Mouse (Mus musculus) stomach, embryonic 14.5 days (tissue): ENCODE results near the gene Nfasc. TPM values are rescaled to one million over a fixed set of nuclear protein-coding genes. Genes with fewer than 3 reads are reported as not detected.

Source experiments
- ATAC-seq: fragments of 200-750 bp; cut with Nextera tagmentation; 2 replicates; pipeline ENCODE4 v1.8.0; 2017; ENCODE audit warnings: low read depth, moderate TSS enrichment; ENCODE audit not compliant: insufficient number of reproducible peaks, insufficient read depth, low FRiP score
- H3K27ac ChIP-seq: fragments of 300-500 bp; sonication (generic); 2 replicates; pipeline ENCODE4 v1.5.1; 2014; ENCODE audit warnings: mild to moderate bottlenecking, low read length, moderate library complexity, mixed read lengths
- H3K27me3 ChIP-seq: fragments of 300-500 bp; sonication (generic); 2 replicates; pipeline ENCODE4 v1.6.1; 2014; ENCODE audit warnings: low read length, control low read depth, mixed read lengths; ENCODE audit not compliant: control insufficient read depth, insufficient read depth
- H3K36me3 ChIP-seq: fragments of 300-500 bp; sonication (generic); 2 replicates; pipeline ENCODE4 v1.6.1; 2014; ENCODE audit warnings: mild to moderate bottlenecking, control low read depth, low read length, moderate library complexity, mixed read lengths; ENCODE audit not compliant: control insufficient read depth, insufficient read depth
- H3K4me1 ChIP-seq: fragments of 300-500 bp; sonication (generic); 2 replicates; pipeline ENCODE4 v1.6.1; 2014; ENCODE audit warnings: low read length, control low read depth, mixed read lengths; ENCODE audit not compliant: control insufficient read depth, insufficient read depth
- H3K4me2 ChIP-seq: fragments of 300-500 bp; sonication (generic); replicated peaks from 2 replicates; pipeline ENCODE4 v1.6.1; 2014; ENCODE audit warnings: low read depth, low read length, control low read depth
- H3K4me3 ChIP-seq: fragments of 300-500 bp; sonication (generic); 2 replicates; pipeline ENCODE4 v1.5.1; 2014; ENCODE audit warnings: low read depth, low read length, control low read depth
- H3K9ac ChIP-seq: fragments of 300-500 bp; sonication (generic); replicated peaks from 2 replicates; pipeline ENCODE4 v1.6.1; 2014; ENCODE audit warnings: low read depth, mild to moderate bottlenecking, control low read depth, low read length, moderate library complexity, mixed read lengths
- H3K9me3 ChIP-seq: fragments of 300-500 bp; sonication (generic); 2 replicates; pipeline ENCODE4 v1.6.1; 2016; ENCODE audit warnings: low read depth, low read length, control low read depth; ENCODE audit not compliant: control insufficient read depth
- WGBS: fragments of 180-500 bp; shearing (Covaris S2); extraction: QIAGEN DNeasy Blood & Tissue Kit; methylation state at CpG from one replicate; pipeline ENCODE4 v1.1.7; 2014; 5-methylcytosine and 5-hydroxymethylcytosine counted together
- polyA plus RNA-seq: library from polyadenylated mRNA; unstranded; fragments of >200 nt; fragmentation: Nextera tagmentation; extraction: Ambion mirVana; gene quantifications from 2 replicates; pipeline ENCODE4 v1.2.1, GENCODE M21; 2014

The Nfasc gene
- polyA plus RNA-seq, 1 experiment from 2014 or later = 5.0 TPM

DNA sequence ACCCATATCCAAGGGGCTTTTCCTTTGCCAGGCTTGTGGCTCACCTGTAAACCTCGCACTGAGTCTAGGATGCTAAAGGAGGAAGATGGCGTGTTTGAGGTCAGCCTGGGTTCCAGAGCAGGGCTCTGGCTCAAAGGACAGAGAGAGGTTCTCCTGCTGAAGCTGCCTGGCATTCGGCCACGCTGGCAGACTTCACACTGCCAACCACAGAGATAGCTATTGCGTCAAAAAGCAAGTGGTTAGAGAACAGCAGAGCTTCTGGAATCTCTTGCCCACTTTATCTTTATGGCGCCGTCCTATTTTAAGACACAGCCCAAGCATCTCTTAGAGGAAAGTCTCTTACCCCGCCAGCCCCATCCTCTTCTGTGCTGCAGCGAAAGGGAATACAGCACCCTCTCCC, 4.7 kb upstream of the Nfasc start:
- WGBS = 89% methylated on average over 9 of the region's 9 CpGs
- no peak overlapping the region for H3K4me2 ChIP-seq
- no peaks in the 10 kb centered on the region for H3K4me1 ChIP-seq
- H3K27me3 ChIP-seq = no peaks in the 10 kb centered on the region
- no peak overlapping the region for H3K9ac ChIP-seq
- no peaks in the 10 kb centered on the region for H3K36me3 ChIP-seq
- H3K27ac ChIP-seq = no peak overlapping the region
- no peaks in the 10 kb centered on the region for H3K9me3 ChIP-seq
- ATAC-seq = no peak
- no peak overlapping the region for H3K4me3 ChIP-seq

DNA sequence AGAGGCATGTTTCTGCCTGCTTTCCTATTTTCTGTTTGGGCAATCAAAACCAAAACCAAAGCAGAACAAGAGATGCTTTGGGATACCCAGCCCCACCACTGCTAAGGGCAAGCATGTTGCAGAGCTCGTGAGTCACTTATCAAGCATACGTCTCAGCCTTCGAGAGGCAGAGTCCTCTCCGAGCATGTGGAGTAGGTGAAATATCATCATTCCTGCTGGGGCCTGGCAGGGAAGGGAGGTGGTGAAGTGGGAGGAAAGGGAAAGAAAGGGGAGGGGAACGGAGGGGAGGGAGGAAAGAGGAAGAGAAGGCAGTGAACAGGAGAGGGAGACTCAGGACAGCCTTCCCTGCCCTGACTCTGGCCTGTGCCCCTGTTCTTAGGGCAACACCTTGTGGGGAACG, 4.0 kb upstream of the Nfasc start:
- Histone ChIP-seq H3K4me3 (no peak overlapping the region), H3K4me2 (no peak overlapping the region), H3K4me1 (no peaks in the 10 kb centered on the region), H3K27ac (no peak overlapping the region), H3K9me3 (no peaks in the 10 kb centered on the region), H3K9ac (no peak overlapping the region), H3K36me3 (no peaks in the 10 kb centered on the region), H3K27me3 (0 out of 2 replicates have a peak, but pooled peaks cover 2% of the 10 kb centered on the region)
- WGBS = 63% methylated on average over 6 of the region's 6 CpGs
- ATAC-seq = no peak

DNA sequence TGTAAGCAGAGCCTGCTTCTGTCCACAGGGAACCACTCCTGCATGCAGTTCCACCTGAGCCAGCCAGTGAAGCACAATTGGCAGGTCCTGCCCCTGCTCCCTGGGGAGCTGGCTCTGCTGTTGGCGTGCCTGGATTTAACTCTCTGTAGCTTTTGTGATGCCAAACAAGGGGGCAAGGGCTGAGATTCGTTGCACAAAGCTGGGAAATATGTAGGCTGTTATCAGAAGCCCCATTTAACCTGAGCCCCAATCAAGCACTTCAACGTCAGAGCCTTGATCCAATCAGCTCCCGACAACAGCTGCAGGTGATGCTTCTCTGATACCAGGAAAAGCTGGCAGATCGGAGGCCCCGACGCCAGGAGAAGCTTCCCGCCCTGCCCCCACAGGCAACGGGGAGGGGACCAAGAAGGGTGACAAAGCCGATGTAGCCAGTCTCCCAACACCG, 2.5 kb downstream of the Nfasc start:
- no peak for ATAC-seq
- 3% methylated on average over 11 of the region's 11 CpGs for WGBS
- H3K4me1 ChIP-seq = no peaks in the 10 kb centered on the region
- H3K27ac ChIP-seq = no peak overlapping the region
- no peaks in the 10 kb centered on the region for H3K9me3 ChIP-seq
- no peak overlapping the region for H3K9ac ChIP-seq
- H3K4me3 ChIP-seq = no peak overlapping the region
- no peaks in the 10 kb centered on the region for H3K36me3 ChIP-seq
- peak overlapping the region; percentile 17; the same call in 1 of the 2 replicates for H3K4me2 ChIP-seq
- 0 out of 2 replicates have a peak, but pooled peaks cover 3% of the 10 kb centered on the region for H3K27me3 ChIP-seq

DNA sequence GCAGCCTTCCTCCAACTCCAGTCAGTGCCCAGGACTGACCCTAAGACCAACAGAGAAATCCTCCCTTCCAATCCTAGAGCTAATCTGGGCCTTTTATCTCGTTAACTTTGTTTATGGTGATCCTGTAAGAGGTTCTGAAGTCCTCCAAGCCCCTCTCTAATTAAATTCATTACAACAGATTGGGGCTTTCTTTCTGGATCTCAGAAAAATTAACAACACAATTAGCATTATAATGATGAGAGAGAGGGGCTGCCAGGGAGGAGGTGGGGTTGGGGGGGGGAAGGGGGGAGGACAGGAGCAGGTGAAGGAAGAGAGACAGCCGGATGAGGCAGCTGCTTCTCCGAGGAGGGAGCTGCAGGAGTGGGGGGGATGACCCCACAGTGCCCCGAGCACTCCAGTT, 5.4 kb downstream of the Nfasc start:
- no peak for ATAC-seq
- Histone ChIP-seq H3K36me3 (no peaks in the 10 kb centered on the region), H3K4me1 (no peaks in the 10 kb centered on the region), H3K4me2 (no peak overlapping the region), H3K27ac (no peak overlapping the region), H3K9me3 (no peaks in the 10 kb centered on the region), H3K4me3 (no peak overlapping the region), H3K9ac (no peak overlapping the region), H3K27me3 (0 out of 2 replicates have a peak, but pooled peaks cover 3% of the 10 kb centered on the region)
- 23% methylated on average over 4 of the region's 4 CpGs for WGBS

DNA sequence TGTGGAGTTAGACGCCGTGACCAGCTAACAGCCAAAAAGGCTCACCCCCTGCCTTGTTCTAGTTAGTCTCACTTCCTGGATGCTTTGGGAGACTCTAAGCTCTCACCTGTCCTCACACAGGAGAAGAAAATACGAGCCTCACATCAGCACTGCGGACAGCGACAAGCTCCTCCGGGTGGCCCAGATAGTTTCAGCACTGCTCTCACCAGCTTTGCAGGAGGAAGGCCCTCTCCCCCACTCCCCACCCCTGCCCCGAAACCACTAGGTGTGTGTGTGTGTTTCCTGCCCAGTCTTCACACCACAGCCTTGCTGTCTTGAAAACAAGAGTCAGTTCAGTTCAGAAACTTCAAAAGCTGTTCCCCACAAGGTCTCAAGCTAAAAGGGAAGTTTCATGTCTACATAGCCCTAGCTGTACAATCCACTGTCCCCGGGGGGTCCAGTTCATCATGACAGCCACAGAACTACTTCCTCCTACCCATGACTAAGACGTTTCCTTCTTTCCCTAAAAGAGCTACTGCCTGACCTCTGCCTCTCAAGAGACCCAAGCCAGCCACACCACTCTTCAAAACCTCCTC, 7.6 kb downstream of the Nfasc start:
- no peak overlapping the region for H3K27ac ChIP-seq
- no peak for ATAC-seq

DNA sequence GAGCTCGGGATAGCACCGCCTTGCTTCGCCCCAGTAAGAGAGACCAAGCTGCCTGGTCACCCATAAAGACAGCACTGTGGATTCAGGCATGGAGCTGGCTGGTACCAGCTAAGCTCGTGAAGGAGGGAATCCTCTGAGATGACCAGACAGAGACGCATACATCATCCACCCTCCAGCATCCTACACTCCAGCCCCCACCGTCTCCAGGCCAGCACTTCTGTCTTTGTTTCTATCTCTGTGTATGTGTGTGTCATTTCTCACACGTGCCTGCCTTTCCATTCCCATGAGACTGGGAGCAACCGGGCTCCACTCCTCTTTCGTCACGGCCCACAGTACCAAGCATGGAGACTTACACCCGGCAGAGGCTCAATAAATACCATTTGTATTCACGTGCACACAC, 9.3 kb downstream of the Nfasc start:
- ATAC-seq = no peak
- Histone ChIP-seq H3K27ac (no peak overlapping the region), H3K4me3 (no peak overlapping the region), H3K9me3 (no peaks in the 10 kb centered on the region), H3K27me3 (no peaks in the 10 kb centered on the region), H3K4me1 (no peaks in the 10 kb centered on the region), H3K4me2 (no peak overlapping the region), H3K36me3 (no peaks in the 10 kb centered on the region), H3K9ac (no peak overlapping the region)
- WGBS = 78% methylated on average over 12 of the region's 12 CpGs

More for the DNA sequence above, 7.6 kb downstream of the Nfasc start:
- H3K9me3 ChIP-seq = no peaks in the 10 kb centered on the region
- no peak overlapping the region for H3K4me2 ChIP-seq
- no peaks in the 10 kb centered on the region for H3K36me3 ChIP-seq
- no peak overlapping the region for H3K9ac ChIP-seq
- H3K27me3 ChIP-seq = no peaks in the 10 kb centered on the region
- WGBS = 27% methylated on average over 9 of the region's 9 CpGs
- H3K4me1 ChIP-seq = no peaks in the 10 kb centered on the region
- no peak overlapping the region for H3K4me3 ChIP-seq

DNA sequence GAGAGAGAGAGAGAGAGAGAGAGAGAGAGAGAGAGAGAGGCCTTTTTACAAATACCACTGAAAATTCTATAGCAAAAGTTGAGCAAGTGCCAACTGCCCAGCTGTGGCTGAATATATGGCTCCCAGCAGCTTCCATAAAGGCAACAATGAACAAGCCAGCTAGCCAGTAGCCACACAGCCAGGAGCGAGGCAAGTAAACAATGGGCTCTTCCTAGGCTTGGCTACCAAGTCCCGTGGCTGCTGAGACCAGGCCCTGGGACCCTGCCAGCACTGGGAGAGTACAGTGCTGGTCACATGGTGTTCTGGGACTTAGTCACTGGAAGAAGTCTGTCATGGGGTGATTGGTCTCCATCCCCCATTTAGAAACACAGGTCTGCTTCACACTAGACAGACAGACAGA, 14.0 kb downstream of the Nfasc start:
- WGBS = 54% methylated on average over 2 of the region's 2 CpGs
- no peak overlapping the region for H3K4me3 ChIP-seq
- ATAC-seq = no peak
- H3K4me1 ChIP-seq = no peaks in the 10 kb centered on the region
- no peak overlapping the region for H3K4me2 ChIP-seq
- no peak overlapping the region for H3K27ac ChIP-seq
- no peak overlapping the region for H3K9ac ChIP-seq
- no peaks in the 10 kb centered on the region for H3K9me3 ChIP-seq
- H3K27me3 ChIP-seq = no peaks in the 10 kb centered on the region
- no peaks in the 10 kb centered on the region for H3K36me3 ChIP-seq

DNA sequence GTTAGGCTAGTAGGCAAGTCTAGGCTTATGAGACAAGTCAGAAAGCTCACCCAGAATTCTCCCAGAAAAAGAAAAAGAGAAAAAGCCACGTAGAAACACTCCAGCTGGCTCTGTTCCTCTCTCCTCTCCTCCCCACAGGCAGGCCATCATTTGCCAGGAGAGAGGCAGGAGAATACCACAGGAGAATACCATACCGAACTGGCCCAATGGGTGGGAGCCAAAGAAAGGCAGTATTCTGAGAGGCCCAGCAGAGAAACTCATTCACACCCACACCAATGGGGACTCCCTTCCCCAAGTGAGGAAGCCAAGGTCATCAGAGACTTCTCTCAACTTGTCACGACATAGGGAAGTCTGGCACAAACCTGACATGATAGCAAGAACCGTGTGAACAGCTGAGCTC, 19.2 kb downstream of the Nfasc start:
- Histone ChIP-seq H3K4me3 (no peak overlapping the region), H3K4me2 (no peak overlapping the region), H3K27ac (no peak overlapping the region), H3K27me3 (no peaks in the 10 kb centered on the region), H3K36me3 (no peaks in the 10 kb centered on the region), H3K9me3 (no peaks in the 10 kb centered on the region), H3K9ac (no peak overlapping the region), H3K4me1 (no peaks in the 10 kb centered on the region)
- ATAC-seq = no peak
- 71% methylated on average over 4 of the region's 4 CpGs for WGBS

DNA sequence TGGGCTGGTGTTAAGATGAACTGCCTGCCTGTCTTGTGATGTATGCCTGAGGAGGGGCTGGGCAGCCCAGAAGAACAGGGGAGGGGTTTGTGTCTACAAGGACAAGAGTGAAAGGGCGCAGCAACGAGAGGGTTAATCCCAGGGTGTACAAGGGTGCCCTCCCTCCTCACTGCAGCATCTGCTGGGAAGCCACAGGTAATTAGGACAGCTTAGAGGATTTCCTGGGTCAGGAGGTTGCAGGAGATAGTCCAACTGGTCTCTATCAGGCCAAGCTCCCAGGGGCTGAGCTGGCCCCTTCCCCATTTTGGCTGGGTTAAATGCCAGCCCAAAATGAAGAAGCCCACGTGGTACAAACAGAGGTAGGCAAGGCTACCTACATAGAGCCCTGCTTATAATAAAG, 20.3 kb downstream of the Nfasc start:
- 55% methylated on average over 3 of the region's 3 CpGs for WGBS
- no peaks in the 10 kb centered on the region for H3K9me3 ChIP-seq
- no peaks in the 10 kb centered on the region for H3K4me1 ChIP-seq
- H3K4me2 ChIP-seq = no peak overlapping the region
- no peak overlapping the region for H3K4me3 ChIP-seq
- no peaks in the 10 kb centered on the region for H3K36me3 ChIP-seq
- H3K9ac ChIP-seq = no peak overlapping the region
- H3K27ac ChIP-seq = no peak overlapping the region
- ATAC-seq = no peak
- H3K27me3 ChIP-seq = no peaks in the 10 kb centered on the region
